Mouse (Mus musculus): ENCODE data around the gene Irf2bp2.

GRCm38 (mm10) chr8:126538648-126539354 is 55.0 kb downstream of the Irf2bp2 start:
- TF ChIP-seq CTCF (conservative IDR thresholded peaks at IDR 0.05; ENCODE audit: insufficient read depth, insufficient read length, low read depth, low read length) (no peak), POLR2A (IDR thresholded peaks at IDR 0.05; ENCODE audit: low read depth, low read length) (no peak)
